ENCODE assay signal across 25 mouse cellular contexts in genomic region chr1:40903712-40904111, GRCm38 (mm10).
DNase-seq lines count a peak whose midpoint lies in the region; ATAC-seq and TF ChIP-seq lines count a peak whose summit lies in the region.
"Had no signal": no experiment of that assay in that cellular context is flagged by ENCODE, and none has a peak within 500 bp of the region (broad histone marks: within the 10 kb centered on the region; RNA-seq: fewer than 3 reads in every experiment).

No protein-coding gene starts in this region.

- H3K4me3 ChIP-seq in hindbrain, postnatal 0 days (ENCODE audit: low read length) = no peak overlapping the region

- H3K4me1 ChIP-seq in hindbrain, postnatal 0 days (ENCODE audit: insufficient read depth, low read length) = no peaks in the 10 kb centered on the region

- POLR2A ChIA-PET in Patski (lab: Charles Lee) = no interaction called here

- H3K9me3 ChIP-seq in hindbrain, postnatal 0 days (ENCODE audit: low read length) = no peaks in the 10 kb centered on the region

- no peak overlapping the region for H3K27ac ChIP-seq in hindbrain, postnatal 0 days

- ATAC-seq in Patski = peak; percentile 87
- no peak for ATAC-seq in hindbrain, postnatal 0 days
- ATAC-seq: activated CD4-positive, CD25-positive, alpha-beta regulatory T cell, adult 4 months; CD4-positive, CD25-positive, alpha-beta regulatory T cell, adult 4 months had no signal

- no peak overlapping the region for H3K4me2 ChIP-seq in hindbrain, postnatal 0 days (ENCODE audit: low read depth, low read length)

- H3K9ac ChIP-seq in hindbrain, postnatal 0 days (replicated peaks; ENCODE audit: low read length) = no peak overlapping the region

- peaks cover 3% of the 10 kb centered on the region for H3K27me3 ChIP-seq in Patski
- no peaks in the 10 kb centered on the region for H3K27me3 ChIP-seq in hindbrain, postnatal 0 days (ENCODE audit: insufficient read depth, low read length)
- H3K27me3 ChIP-seq: CH12.LX had no signal

- H3K36me3 ChIP-seq in hindbrain, postnatal 0 days (ENCODE audit: insufficient read depth, low read length) = no peaks in the 10 kb centered on the region
- H3K36me3 ChIP-seq: G1E had no signal

- in situ Hi-C loops in Patski (cut with MboI; ENCODE audit: low pct_unique_long_range_greater_than_20kb) = no loop called here

- CTCF ChIA-PET in Patski (lab: Charles Lee) = interaction anchor here (0.9 to 1.5 kb wide), 4 partner anchors 9 to 105 kb away, joined by 3 to 6 read pairs (median 4); no protein-coding TSS in a partner anchor

- TF ChIP-seq CTCF in Patski (IDR thresholded peaks at IDR 0.05) = no peak
- TF ChIP-seq CTCF in hindbrain, postnatal 0 days (IDR thresholded peaks at IDR 0.05; ENCODE audit: low read depth) = no peak

- DNase-seq in heart, adult 11 months = peak; percentile 11
- no peak for DNase-seq in heart, adult 8-10 months (ENCODE audit: low spot score)
- DNase-seq in 3T3-L1 (ENCODE audit: low read depth, low spot score) (peak; percentile 51), Patski (ENCODE audit: low read depth, low spot score) (no peak), MN1 (ENCODE audit: low spot score) (no peak)
- DNase-seq in brain, adult 2 months (ENCODE audit: low read depth, low spot score) = peak; percentile 15
- DNase-seq in urinary bladder, adult 2 months (ENCODE audit: low spot score) = no peak
- DNase-seq in hindbrain, postnatal 0 days (ENCODE audit: low spot score) = no peak
- DNase-seq: adrenal gland, adult 2 months; adrenal gland, adult 8-10 months; adrenal gland, postnatal 10 days; adrenal gland, postnatal 14 days; adrenal gland, postnatal 25 days; adrenal gland, postnatal 36 days; B cell, adult 2 months; cerebellum, adult 11 months; cerebellum, adult 11-12 months; cerebellum, adult 18-20 months; cerebellum, adult 2 months; cerebellum, adult 8-10 months; cerebellum, adult 9-10 months had no signal

Comparison
In these comparisons a context has a peak if more than half of its experiments do, and no peak if none do; other contexts are left out.
1. DNase-seq: peak in heart, adult 11 months (single experiment), 3T3-L1 (single experiment) and brain, adult 2 months (single experiment); none in heart, adult 8-10 months (single experiment), Patski (single experiment), urinary bladder, adult 2 months (single experiment), MN1 (single experiment) and hindbrain, postnatal 0 days (single experiment).